Mouse (Mus musculus): Measurements from ENCODE around the gene Slc15a3. TPM values are rescaled to one million over a fixed set of nuclear protein-coding genes. Genes with fewer than 3 reads are reported as not detected.

The Slc15a3 gene
- polyA plus RNA-seq, 1 experiment from 2014 or later = 4.4 TPM

GRCm38 (mm10) chr19:10842914-10843313, 3.4 kb downstream of the Slc15a3 start:
- H3K9ac ChIP-seq (replicated peaks) = peak overlapping the region; percentile 48
- H3K4me2 ChIP-seq (ENCODE audit: low read depth, low read length) = peak overlapping the region; percentile 58
- no peaks in the 10 kb centered on the region for H3K36me3 ChIP-seq (replicated peaks; ENCODE audit: insufficient read depth, low read length)
- WGBS (ENCODE audit: insufficient replicate concordance) = 31% methylated on average over 24 of the region's 24 CpGs
- TF ChIP-seq EP300 (IDR thresholded peaks at IDR 0.05; ENCODE audit: low read depth) (no peak), CTCF (IDR thresholded peaks at IDR 0.05; ENCODE audit: low read depth) (no peak)
- H3K27ac ChIP-seq (ENCODE audit: low read depth) = peak overlapping the region; percentile 92
- peaks cover 7% of the 10 kb centered on the region for H3K4me1 ChIP-seq (ENCODE audit: insufficient read depth)
- H3K9me3 ChIP-seq (ENCODE audit: low read length) = no peaks in the 10 kb centered on the region
- H3K27me3 ChIP-seq (ENCODE audit: insufficient read depth, low read length) = no peaks in the 10 kb centered on the region
- peak; percentile 24; the same call in 1 of the 2 replicates for ATAC-seq
- H3K4me3 ChIP-seq (ENCODE audit: low read depth, low read length) = peak overlapping the region; percentile 38
- peak; percentile 51 for DNase-seq

- Histone ChIP-seq H3K9me3 (ENCODE audit: low read length) (no peaks in the 10 kb centered on the region), H3K4me3 (ENCODE audit: low read depth, low read length) (peak overlapping the region; percentile 11; the same call in 1 of the 2 replicates), H3K27me3 (ENCODE audit: insufficient read depth, low read length) (no peaks in the 10 kb centered on the region), H3K4me2 (ENCODE audit: low read depth, low read length) (peak overlapping the region; percentile 28; the same call in 1 of the 2 replicates), H3K27ac (ENCODE audit: low read depth) (0 out of 2 replicates have a peak overlapping the region, but pooled peaks have one; percentile 3), H3K4me1 (ENCODE audit: insufficient read depth) (peaks cover 7% of the 10 kb centered on the region), H3K36me3 (replicated peaks; ENCODE audit: insufficient read depth, low read length) (no peaks in the 10 kb centered on the region), H3K9ac (replicated peaks) (no peak overlapping the region)
- DNase-seq (no peak), ATAC-seq (no peak)
- TF ChIP-seq CTCF (IDR thresholded peaks at IDR 0.05; ENCODE audit: low read depth) (no peak), EP300 (IDR thresholded peaks at IDR 0.05; ENCODE audit: low read depth) (no peak)
- 76% methylated on average over 5 of the region's 5 CpGs for WGBS (ENCODE audit: insufficient replicate concordance)
Observed at GRCm38 (mm10) chr19:10844206-10844605, 4.7 kb downstream of the Slc15a3 start.

- 0 out of 2 replicates have a peak overlapping the region, but pooled peaks have one; percentile 36 for H3K4me2 ChIP-seq (ENCODE audit: low read depth, low read length)
- 47% methylated on average over 3 of the region's 3 CpGs for WGBS (ENCODE audit: insufficient replicate concordance)
Observed at GRCm38 (mm10) chr19:10845454-10845853, 5.9 kb downstream of the Slc15a3 start.

GRCm38 (mm10) chr19:10846150-10846549, 6.6 kb downstream of the Slc15a3 start:
- H3K27me3 ChIP-seq (ENCODE audit: insufficient read depth, low read length) = no peaks in the 10 kb centered on the region
- DNase-seq = no peak
- H3K4me3 ChIP-seq (ENCODE audit: low read depth, low read length) = no peak overlapping the region
- H3K27ac ChIP-seq (ENCODE audit: low read depth) = no peak overlapping the region
- H3K9ac ChIP-seq (replicated peaks) = no peak overlapping the region
- no peak for ATAC-seq
- no peaks in the 10 kb centered on the region for H3K9me3 ChIP-seq (ENCODE audit: low read length)
- no peaks in the 10 kb centered on the region for H3K36me3 ChIP-seq (replicated peaks; ENCODE audit: insufficient read depth, low read length)
- H3K4me1 ChIP-seq (ENCODE audit: insufficient read depth) = peaks cover 7% of the 10 kb centered on the region
- H3K4me2 ChIP-seq (ENCODE audit: low read depth, low read length) = no peak overlapping the region
- WGBS (ENCODE audit: insufficient replicate concordance) = 83% methylated on average over 7 of the region's 7 CpGs
- TF ChIP-seq CTCF (IDR thresholded peaks at IDR 0.05; ENCODE audit: low read depth) (no peak), EP300 (IDR thresholded peaks at IDR 0.05; ENCODE audit: low read depth) (no peak)

More at GRCm38 (mm10) chr19:10845454-10845853, 5.9 kb downstream of the Slc15a3 start:
- H3K27me3 ChIP-seq (ENCODE audit: insufficient read depth, low read length) = no peaks in the 10 kb centered on the region
- H3K36me3 ChIP-seq (replicated peaks; ENCODE audit: insufficient read depth, low read length) = no peaks in the 10 kb centered on the region
- no peaks in the 10 kb centered on the region for H3K9me3 ChIP-seq (ENCODE audit: low read length)
- ATAC-seq (peak; percentile 20; the same call in 1 of the 2 replicates), DNase-seq (no peak)
- H3K4me3 ChIP-seq (ENCODE audit: low read depth, low read length) = no peak overlapping the region
- peaks cover 7% of the 10 kb centered on the region for H3K4me1 ChIP-seq (ENCODE audit: insufficient read depth)
- no peak overlapping the region for H3K27ac ChIP-seq (ENCODE audit: low read depth)
- TF ChIP-seq EP300 (IDR thresholded peaks at IDR 0.05; ENCODE audit: low read depth) = no peak
- no peak for TF ChIP-seq CTCF (IDR thresholded peaks at IDR 0.05; ENCODE audit: low read depth)
- H3K9ac ChIP-seq (replicated peaks) = no peak overlapping the region

GRCm38 (mm10) chr19:10847311-10848087, 8.0 kb downstream of the Slc15a3 start:
- Histone ChIP-seq H3K27me3 (ENCODE audit: insufficient read depth, low read length) (no peaks in the 10 kb centered on the region), H3K27ac (ENCODE audit: low read depth) (no peak overlapping the region), H3K4me2 (ENCODE audit: low read depth, low read length) (no peak overlapping the region), H3K4me3 (ENCODE audit: low read depth, low read length) (no peak overlapping the region), H3K9ac (replicated peaks) (no peak overlapping the region), H3K36me3 (replicated peaks; ENCODE audit: insufficient read depth, low read length) (no peaks in the 10 kb centered on the region), H3K9me3 (ENCODE audit: low read length) (no peaks in the 10 kb centered on the region), H3K4me1 (ENCODE audit: insufficient read depth) (peaks cover 3% of the 10 kb centered on the region)
- no peak for ATAC-seq
- TF ChIP-seq CTCF (IDR thresholded peaks at IDR 0.05; ENCODE audit: low read depth) (no peak), EP300 (IDR thresholded peaks at IDR 0.05; ENCODE audit: low read depth) (no peak)
- WGBS (ENCODE audit: insufficient replicate concordance) = 58% methylated on average over 3 of the region's 3 CpGs
- DNase-seq = no peak

- TF ChIP-seq EP300 (IDR thresholded peaks at IDR 0.05; ENCODE audit: low read depth) (no peak), CTCF (IDR thresholded peaks at IDR 0.05; ENCODE audit: low read depth) (no peak)
- no peaks in the 10 kb centered on the region for H3K36me3 ChIP-seq (replicated peaks; ENCODE audit: insufficient read depth, low read length)
- H3K27ac ChIP-seq (ENCODE audit: low read depth) = no peak overlapping the region
- ATAC-seq (no peak), DNase-seq (no peak)
- no peak overlapping the region for H3K4me3 ChIP-seq (ENCODE audit: low read depth, low read length)
- H3K9ac ChIP-seq (replicated peaks) = no peak overlapping the region
- no peaks in the 10 kb centered on the region for H3K4me1 ChIP-seq (ENCODE audit: insufficient read depth)
- 71% methylated on average over 3 of the region's 3 CpGs for WGBS (ENCODE audit: insufficient replicate concordance)
- no peak overlapping the region for H3K4me2 ChIP-seq (ENCODE audit: low read depth, low read length)
- H3K9me3 ChIP-seq (ENCODE audit: low read length) = no peaks in the 10 kb centered on the region
- H3K27me3 ChIP-seq (ENCODE audit: insufficient read depth, low read length) = no peaks in the 10 kb centered on the region
Observed at GRCm38 (mm10) chr19:10855422-10855821, 15.9 kb downstream of the Slc15a3 start.
